ENCODE assay signal across 25 mouse cellular contexts in genomic region chr17:25760148-25760547, GRCm38 (mm10). TPM values are rescaled to one million over a fixed set of nuclear protein-coding genes. Genes with fewer than 3 reads are reported as not detected.
DNase-seq lines count a peak whose midpoint lies in the region.
"Had no signal": no experiment of that assay in that cellular context is flagged by ENCODE, and none has a peak within 500 bp of the region (broad histone marks: within the 10 kb centered on the region; RNA-seq: fewer than 3 reads in every experiment).

No protein-coding gene starts in this region.

- intact Hi-C loops in left cerebral cortex, postnatal 36 days (cut with DNase I) = no loop called here
- intact Hi-C loops in left cerebral cortex, postnatal 10 days (cut with DNase I) = no loop called here
- intact Hi-C loops in heart, postnatal 36 days (cut with DNase I) = no loop called here

- peak; percentile 36 to 46 for DNase-seq in frontal cortex, postnatal 36 days (ENCODE audit: low spot score in 2 of 2)
- DNase-seq in frontal cortex, postnatal 25 days (ENCODE audit: low spot score in 2 of 2) = no peak
- peak; percentile 29 to 37 for DNase-seq in left cerebral cortex, postnatal 36 days (ENCODE audit: low spot score in 2 of 2)
- no peak for DNase-seq in left cerebral cortex, postnatal 10 days (ENCODE audit: extremely low spot score in 1 of 2, low spot score in 2 of 2)
- peak; percentile 71 for DNase-seq in brain, adult 2 months (ENCODE audit: low read depth, low spot score)
- peak; percentile 40 for DNase-seq in testis, postnatal 14 days (ENCODE audit: low spot score)
- DNase-seq in heart, postnatal 36 days = no peak
- DNase-seq: adrenal gland, postnatal 10 days; adrenal gland, postnatal 36 days; B cell, adult 2 months; cerebellum, adult 11 months; cerebellum, adult 2 months; cerebellum, adult 9-11 months; cerebellum, postnatal 25 days; gastrocnemius, postnatal 10 days; gastrocnemius, postnatal 36 days; heart, adult 2 months; heart, postnatal 14 days had no signal

RNA-seq across cellular contexts. Expression of gene Msln, which starts 6.0 kb away (rescaled TPM):
- 1 to 10 TPM; 1.5 to 4.7 TPM for total RNA-seq in left cerebral cortex, postnatal 36 days (2021)
- 1 to 10 TPM; 4.0 to 5.4 TPM for total RNA-seq in left cerebral cortex, postnatal 10 days (2021)
- total RNA-seq in heart, postnatal 36 days (2021) = 10 to 100 TPM; 16.1 to 22.2 TPM
- total RNA-seq: CH12.LX; common myeloid progenitor, adult 5-6 weeks; granulocyte monocyte progenitor cell, adult 5-6 weeks; hematopoietic stem cell, adult 5-6 weeks had no signal

RNA-seq across cellular contexts. Expression of gene Narfl, which starts 13.4 kb away (rescaled TPM):
- 10 to 100 TPM; 29.5 to 42.9 TPM for total RNA-seq in left cerebral cortex, postnatal 36 days (2021)
- total RNA-seq in left cerebral cortex, postnatal 10 days (2021) = 10 to 100 TPM; 26.2 to 26.3 TPM
- total RNA-seq in heart, postnatal 36 days (2021) = 10 to 100 TPM; 40.9 to 44.8 TPM

RNA-seq across cellular contexts. Expression of gene Mslnl, which starts 24.3 kb away (rescaled TPM):
- total RNA-seq in left cerebral cortex, postnatal 36 days (2021) = under 1 TPM; 0.35 to 0.39 TPM
- total RNA-seq in left cerebral cortex, postnatal 10 days (2021) = not detected
- total RNA-seq in heart, postnatal 36 days (2021) = not detected
- total RNA-seq: adrenal gland, adult 18-20 months; adrenal gland, postnatal 10 days; adrenal gland, postnatal 36 days; CH12.LX; common myeloid progenitor, adult 5-6 weeks; G1E; gastrocnemius, adult 18-20 months; gastrocnemius, postnatal 10 days; gastrocnemius, postnatal 36 days; granulocyte monocyte progenitor cell, adult 5-6 weeks; heart, adult 2 months; heart, postnatal 14 days; hematopoietic stem cell, adult 5-6 weeks had no signal

RNA-seq across cellular contexts. Expression of gene Haghl, which starts 25.3 kb away (rescaled TPM):
- 100 to 1,000 TPM; 114 to 117 TPM for total RNA-seq in left cerebral cortex, postnatal 36 days (2021)
- 100 to 1,000 TPM; 132 to 133 TPM for total RNA-seq in left cerebral cortex, postnatal 10 days (2021)
- 10 to 100 TPM; 10.7 to 11.4 TPM for total RNA-seq in heart, postnatal 36 days (2021)

RNA-seq across cellular contexts. Expression of gene Ccdc78, which starts 26.2 kb away (rescaled TPM):
- not detected for total RNA-seq in left cerebral cortex, postnatal 36 days (2021)
- total RNA-seq in left cerebral cortex, postnatal 10 days (2021) = under 1 TPM in 1 of 2 experiments, not detected in 1; 0.16 TPM
- not detected for total RNA-seq in heart, postnatal 36 days (2021)
- total RNA-seq: adrenal gland, adult 18-20 months; adrenal gland, postnatal 10 days; adrenal gland, postnatal 36 days; common myeloid progenitor, adult 5-6 weeks; gastrocnemius, adult 18-20 months; gastrocnemius, postnatal 10 days; gastrocnemius, postnatal 36 days; heart, adult 2 months; hematopoietic stem cell, adult 5-6 weeks had no signal

Comparison
In these comparisons a context has a peak if more than half of its experiments do, and no peak if none do; other contexts are left out.
1. DNase-seq: peak in frontal cortex, postnatal 36 days (2 of 2), left cerebral cortex, postnatal 36 days (2 of 2), brain, adult 2 months (single experiment) and testis, postnatal 14 days (single experiment); none in frontal cortex, postnatal 25 days (0 of 2), left cerebral cortex, postnatal 10 days (0 of 2) and heart, postnatal 36 days (0 of 2).